Comparison of ENCODE assay signal across 22 mouse cellular contexts in the genomic region with DNA sequence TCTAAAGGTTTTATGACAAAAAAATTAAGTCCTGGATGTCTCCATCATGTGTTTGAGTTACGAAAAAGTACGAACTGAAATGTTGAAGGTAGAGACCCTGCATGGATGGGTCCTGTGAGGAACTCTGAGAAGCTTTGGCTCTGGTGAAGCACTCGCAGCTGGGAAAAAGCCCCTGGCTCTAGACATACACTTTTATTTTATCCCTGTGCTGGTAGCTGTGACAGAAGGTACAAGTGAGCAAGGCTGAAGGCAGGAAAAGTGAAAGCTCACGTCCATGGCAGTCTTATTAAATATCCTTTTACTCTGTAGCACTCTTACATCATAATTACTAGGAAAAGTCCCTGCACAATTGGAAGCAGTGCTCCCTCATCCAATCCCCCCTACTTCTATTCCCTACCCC.
DNase-seq lines count a peak whose midpoint lies in the region; ATAC-seq lines count a peak whose summit lies in the region.
"Had no signal": no experiment of that assay in that cellular context is flagged by ENCODE, and none has a peak within 500 bp of the region (broad histone marks: within the 10 kb centered on the region; RNA-seq: fewer than 3 reads in every experiment).

No protein-coding gene starts in this region.

- 0 out of 2 replicates have a peak, but pooled peaks have one; percentile 19 for ATAC-seq in forebrain, embryonic 12.5 days (ENCODE audit: low FRiP score)
- ATAC-seq in hindbrain, embryonic 12.5 days (ENCODE audit: low FRiP score): no peak
- ATAC-seq in midbrain, embryonic 12.5 days (ENCODE audit: low FRiP score, low read depth): peak; percentile 8; the same call in 1 of the 2 replicates
- no peak for ATAC-seq in erythroid progenitor cell, adult 5-6 weeks (replicated peaks; ENCODE audit: low FRiP score, poor library complexity, severe bottlenecking)

- no peak overlapping the region for H3K9ac ChIP-seq in forebrain, embryonic 12.5 days
- no peak overlapping the region for H3K9ac ChIP-seq in hindbrain, embryonic 12.5 days
- no peak overlapping the region for H3K9ac ChIP-seq in midbrain, embryonic 12.5 days (replicated peaks)
- H3K9ac ChIP-seq: embryonic facial prominence, embryonic 15.5 days; heart, embryonic 12.5 days; limb, embryonic 12.5 days; liver, embryonic 13.5 days; lung, embryonic 14.5 days had no signal

- H3K9me3 ChIP-seq in forebrain, embryonic 12.5 days: no peaks in the 10 kb centered on the region
- H3K9me3 ChIP-seq in hindbrain, embryonic 12.5 days (replicated peaks): no peaks in the 10 kb centered on the region
- no peaks in the 10 kb centered on the region for H3K9me3 ChIP-seq in midbrain, embryonic 12.5 days
- H3K9me3 ChIP-seq: embryonic facial prominence, embryonic 15.5 days; heart, embryonic 12.5 days; limb, embryonic 12.5 days; liver, embryonic 13.5 days had no signal

- no peaks in the 10 kb centered on the region for H3K36me3 ChIP-seq in forebrain, embryonic 12.5 days (replicated peaks)
- no peaks in the 10 kb centered on the region for H3K36me3 ChIP-seq in hindbrain, embryonic 12.5 days
- H3K36me3 ChIP-seq in midbrain, embryonic 12.5 days: no peaks in the 10 kb centered on the region
- H3K36me3 ChIP-seq: embryonic facial prominence, embryonic 15.5 days; heart, embryonic 12.5 days; limb, embryonic 12.5 days; liver, embryonic 13.5 days had no signal

- DNase-seq in Muller cell, postnatal 12 days (ENCODE audit: inconsistent ontology term): peak; percentile 13
- no peak for DNase-seq in thymus, postnatal 10 days (ENCODE audit: low spot score in 2 of 2)
- no peak for DNase-seq in right cerebral cortex, adult 18-20 months
- no peak for DNase-seq in yolk sac, embryonic 10.5 days (ENCODE audit: low spot score)
- DNase-seq: adrenal gland, postnatal 36 days; cerebellum, adult 18-20 months; cerebellum, postnatal 36 days; kidney, adult 9 months; kidney, postnatal 25 days; liver, embryonic 13.5 days; lung, embryonic 14.5 days; right cerebral cortex, postnatal 25 days had no signal

- peak overlapping the region; percentile 19; the same call in 1 of the 2 replicates for H3K4me2 ChIP-seq in forebrain, embryonic 12.5 days
- no peak overlapping the region for H3K4me2 ChIP-seq in hindbrain, embryonic 12.5 days (replicated peaks)
- peak overlapping the region; percentile 16; the same call in 1 of the 2 replicates for H3K4me2 ChIP-seq in midbrain, embryonic 12.5 days (replicated peaks)
- H3K4me2 ChIP-seq: embryonic facial prominence, embryonic 15.5 days; heart, embryonic 12.5 days; limb, embryonic 12.5 days; liver, embryonic 13.5 days; lung, embryonic 14.5 days had no signal

- peaks cover 29% of the 10 kb centered on the region for H3K4me1 ChIP-seq in forebrain, embryonic 12.5 days
- H3K4me1 ChIP-seq in hindbrain, embryonic 12.5 days: peaks cover 10% of the 10 kb centered on the region
- H3K4me1 ChIP-seq in midbrain, embryonic 12.5 days: peaks cover 36% of the 10 kb centered on the region
- H3K4me1 ChIP-seq: embryonic facial prominence, embryonic 15.5 days; heart, embryonic 12.5 days; limb, embryonic 12.5 days; liver, embryonic 13.5 days had no signal

- H3K27me3 ChIP-seq in forebrain, embryonic 12.5 days: no peaks in the 10 kb centered on the region
- H3K27me3 ChIP-seq in hindbrain, embryonic 12.5 days: no peaks in the 10 kb centered on the region
- no peaks in the 10 kb centered on the region for H3K27me3 ChIP-seq in midbrain, embryonic 12.5 days
- H3K27me3 ChIP-seq: CH12.LX; embryonic facial prominence, embryonic 15.5 days; heart, embryonic 12.5 days; limb, embryonic 12.5 days; liver, embryonic 13.5 days had no signal

- H3K27ac ChIP-seq in forebrain, embryonic 12.5 days: peak overlapping the region; percentile 90
- H3K27ac ChIP-seq in hindbrain, embryonic 12.5 days: peak overlapping the region; percentile 76
- H3K27ac ChIP-seq in midbrain, embryonic 12.5 days (replicated peaks): peak overlapping the region; percentile 90
- H3K27ac ChIP-seq: embryonic facial prominence, embryonic 15.5 days; left cerebral cortex, adult 2 months; limb, embryonic 12.5 days; liver, embryonic 13.5 days; macrophage had no signal

- 31% methylated on average over 4 of the region's 4 CpGs for WGBS in forebrain, embryonic 12.5 days
- WGBS in hindbrain, embryonic 12.5 days: 59% methylated on average over 4 of the region's 4 CpGs
- 50% methylated on average over 4 of the region's 4 CpGs for WGBS in midbrain, embryonic 12.5 days

- no peak overlapping the region for H3K4me3 ChIP-seq in forebrain, embryonic 12.5 days (replicated peaks)
- H3K4me3 ChIP-seq in hindbrain, embryonic 12.5 days: no peak overlapping the region
- no peak overlapping the region for H3K4me3 ChIP-seq in midbrain, embryonic 12.5 days
- H3K4me3 ChIP-seq: embryonic facial prominence, embryonic 15.5 days; heart, embryonic 12.5 days; left cerebral cortex, adult 2 months; limb, embryonic 12.5 days; liver, embryonic 13.5 days had no signal

Comparison
In these comparisons a context has a peak if more than half of its experiments do, and no peak if none do; other contexts are left out.
1. ATAC-seq: peak in forebrain, embryonic 12.5 days (single experiment) and midbrain, embryonic 12.5 days (single experiment); none in hindbrain, embryonic 12.5 days (single experiment) and erythroid progenitor cell, adult 5-6 weeks (single experiment).
2. Peak in every context shown above with its lines, with median percentiles within 50 percentile points of each other: H3K27ac ChIP-seq.